Mouse (Mus musculus) intestine, embryonic 14.5 days (tissue): ENCODE measurements around the gene Amy2a1. TPM values are rescaled to one million over a fixed set of nuclear protein-coding genes. Genes with fewer than 3 reads are reported as not detected.
"Not testable (repeated sequence)": the region's sequence is repeated elsewhere in the genome, so short reads cannot be mapped to it uniquely, and the experiment has no call there.

Experiments used
- ATAC-seq: fragments of 200-750 bp; cut with Nextera tagmentation; replicated peaks from 2 replicates; pipeline ENCODE4 v1.8.0; 2017; ENCODE audit warnings: low read depth, moderate number of reproducible peaks, moderate TSS enrichment, moderate library complexity; ENCODE audit not compliant: low FRiP score, low TSS enrichment
- DNase-seq: peaks from one replicate; pipeline ENCODE4 v3.0.0-alpha.2; 2018; ENCODE audit warnings: low spot score
- H3K27ac ChIP-seq: fragments of 300-500 bp; sonication (generic); 2 replicates; pipeline ENCODE4 v1.5.1; 2014; ENCODE audit warnings: low read depth, mild to moderate bottlenecking, control low read depth
- H3K27me3 ChIP-seq: fragments of 300-500 bp; sonication (generic); replicated peaks from 2 replicates; pipeline ENCODE4 v1.6.1; 2014; ENCODE audit warnings: low read length, control low read depth; ENCODE audit not compliant: control insufficient read depth, insufficient read depth
- H3K36me3 ChIP-seq: fragments of 300-500 bp; sonication (generic); 2 replicates; pipeline ENCODE4 v1.6.1; 2014; ENCODE audit warnings: low read length, control low read depth; ENCODE audit not compliant: control insufficient read depth, insufficient read depth
- H3K4me1 ChIP-seq: fragments of 300-500 bp; sonication (generic); replicated peaks from 2 replicates; pipeline ENCODE4 v1.6.1; 2014; ENCODE audit warnings: low read length, control low read depth, mixed read lengths; ENCODE audit not compliant: control insufficient read depth, insufficient read depth
- H3K4me2 ChIP-seq: fragments of 300-500 bp; sonication (generic); 2 replicates; pipeline ENCODE4 v1.6.1; 2014; ENCODE audit warnings: low read length
- H3K4me3 ChIP-seq: fragments of 300-500 bp; sonication (generic); 2 replicates; pipeline ENCODE4 v1.5.1; 2014; ENCODE audit warnings: low read depth, low read length, control low read depth, mixed read lengths
- H3K9ac ChIP-seq: fragments of 300-500 bp; sonication (generic); 2 replicates; pipeline ENCODE4 v1.6.1; 2014; ENCODE audit warnings: mild to moderate bottlenecking, low read length
- H3K9me3 ChIP-seq: fragments of 300-500 bp; sonication (generic); 2 replicates; pipeline ENCODE4 v1.6.1; 2016; ENCODE audit warnings: low read length, control low read depth; ENCODE audit not compliant: control insufficient read depth
- WGBS: fragments of 180-500 bp; shearing (Covaris S2); extraction: QIAGEN DNeasy Blood & Tissue Kit; methylation state at CpG from one replicate; pipeline ENCODE4 v1.1.7; 2014; 5-methylcytosine and 5-hydroxymethylcytosine counted together
- polyA plus RNA-seq: library from polyadenylated mRNA; unstranded; fragments of >200 nt; fragmentation: Nextera tagmentation; extraction: Ambion mirVana; gene quantifications from 2 replicates; pipeline ENCODE4 v1.2.1, GENCODE M21; 2014

The Amy2a1 gene
- 210 TPM in 1 of 2 replicates, not detected in the other for polyA plus RNA-seq

- ATAC-seq, H3K4me2 ChIP-seq, H3K27ac ChIP-seq, H3K4me3 ChIP-seq, H3K27me3 ChIP-seq, H3K9ac ChIP-seq, H3K9me3 ChIP-seq, H3K4me1 ChIP-seq, DNase-seq, H3K36me3 ChIP-seq: not testable (repeated sequence)
- WGBS: 81% methylated on average over 2 of the region's 3 CpGs
Measured at GRCm38 (mm10) chr3:113532328-113532727, at the start of gene Amy2a1. Gene Amy2a1, minus strand, starts transcription at chr3:113532428.

- Histone ChIP-seq H3K4me1 (no peaks in the 10 kb centered on the region), H3K4me3 (no peak overlapping the region), H3K36me3 (no peaks in the 10 kb centered on the region), H3K27ac (no peak overlapping the region), H3K4me2 (no peak overlapping the region), H3K27me3 (no peaks in the 10 kb centered on the region), H3K9me3 (no peaks in the 10 kb centered on the region), H3K9ac (no peak overlapping the region)
- ATAC-seq (no peak), DNase-seq (no peak)
- WGBS: 78% methylated on average over 4 of the region's 4 CpGs
Measured at GRCm38 (mm10) chr3:113574578-113574977, 42.4 kb upstream of the Amy2a1 start.

- no peaks in the 10 kb centered on the region for H3K9me3 ChIP-seq
- H3K36me3 ChIP-seq: no peaks in the 10 kb centered on the region
- H3K27ac ChIP-seq: no peak overlapping the region
- H3K4me1 ChIP-seq: no peaks in the 10 kb centered on the region
- no peak for DNase-seq
- H3K9ac ChIP-seq: no peak overlapping the region
- no peak for ATAC-seq
- H3K27me3 ChIP-seq: no peaks in the 10 kb centered on the region
- no peak overlapping the region for H3K4me3 ChIP-seq
- no peak overlapping the region for H3K4me2 ChIP-seq
- 59% methylated on average over 2 of the region's 2 CpGs for WGBS
Measured at GRCm38 (mm10) chr3:113574138-113574537, 41.9 kb upstream of the Amy2a1 start.

GRCm38 (mm10) chr3:113572158-113572557 is 39.9 kb upstream of the Amy2a1 start:
- no peak for ATAC-seq
- H3K4me1 ChIP-seq: no peaks in the 10 kb centered on the region
- H3K27ac ChIP-seq: no peak overlapping the region
- H3K27me3 ChIP-seq: no peaks in the 10 kb centered on the region
- no peak overlapping the region for H3K9ac ChIP-seq
- H3K36me3 ChIP-seq: no peaks in the 10 kb centered on the region
- H3K4me2 ChIP-seq: no peak overlapping the region
- H3K9me3 ChIP-seq: no peaks in the 10 kb centered on the region
- no peak for DNase-seq
- WGBS: 44% methylated on average over 3 of the region's 3 CpGs
- no peak overlapping the region for H3K4me3 ChIP-seq

- no peaks in the 10 kb centered on the region for H3K9me3 ChIP-seq
- no peak overlapping the region for H3K27ac ChIP-seq
- no peaks in the 10 kb centered on the region for H3K27me3 ChIP-seq
- no peak overlapping the region for H3K4me2 ChIP-seq
- H3K9ac ChIP-seq: no peak overlapping the region
- H3K36me3 ChIP-seq: no peaks in the 10 kb centered on the region
- H3K4me3 ChIP-seq: no peak overlapping the region
- ATAC-seq (no peak), DNase-seq (no peak)
- H3K4me1 ChIP-seq: no peaks in the 10 kb centered on the region
Measured at GRCm38 (mm10) chr3:113539692-113540091, 7.5 kb upstream of the Amy2a1 start.

Other genes with a start within 250 kb of the Amy2a1 start
- 39.1 TPM in 1 of 2 replicates, not detected in the other for gene Amy2a4, start 241.0 kb downstream of the Amy2a1 start, polyA plus RNA-seq
- 39.1 TPM in 1 of 2 replicates, not detected in the other for gene Amy2a3, start 208.4 kb downstream of the Amy2a1 start, polyA plus RNA-seq
- gene Amy2a2, start 175.8 kb downstream of the Amy2a1 start, polyA plus RNA-seq: 39.1 TPM in 1 of 2 replicates, not detected in the other
- gene Amy1, start 74.3 kb upstream of the Amy2a1 start, polyA plus RNA-seq: 1.5 and 3.0 TPM in 2 replicates
- gene Rnpc3, start 97.7 kb upstream of the Amy2a1 start, polyA plus RNA-seq: 34.8 and 34.9 TPM in 2 replicates